Mouse (Mus musculus): Measurements from ENCODE around the gene Renbp. TPM values are rescaled to one million over a fixed set of nuclear protein-coding genes. Genes with fewer than 3 reads are reported as not detected.

Renbp gene
- polyA plus RNA-seq (2014; fragmentation: Nextera tagmentation; extraction: Ambion mirVana) = 20.3 and 24.3 TPM in 2 replicates

DNA sequence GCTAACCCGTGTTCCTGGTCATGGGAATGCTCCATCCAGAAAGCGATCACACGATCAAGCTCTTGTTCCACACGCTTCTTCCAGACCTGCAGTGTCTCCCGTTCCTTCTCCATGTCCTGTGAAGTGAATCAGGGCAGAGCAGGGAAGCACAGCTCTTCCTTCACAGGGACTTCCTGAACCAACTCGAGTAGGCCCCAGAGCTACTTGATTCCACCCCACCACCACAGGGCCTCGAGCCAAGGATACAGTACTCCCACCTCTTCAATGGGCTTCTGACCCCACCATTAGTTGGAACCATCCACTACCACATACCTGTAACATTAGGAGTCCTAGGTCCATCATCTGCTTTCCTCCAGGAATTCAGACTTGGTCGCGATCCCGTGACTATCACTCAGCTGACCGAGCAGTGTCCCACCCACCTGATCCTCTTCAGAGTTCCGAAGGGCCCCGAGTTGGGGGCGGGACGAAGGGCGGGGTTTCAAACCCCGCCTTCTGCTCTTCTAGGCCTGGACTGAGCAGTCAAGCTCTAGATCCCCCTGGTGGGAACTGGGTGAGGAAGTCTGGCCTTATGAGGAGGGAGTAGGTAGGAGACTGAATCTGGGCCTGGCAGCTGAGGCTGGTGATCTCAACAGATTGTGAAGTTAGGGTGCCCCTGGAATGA lies at the start of gene Renbp:
Gene Renbp (minus strand): TSS at position 449 of the 661 bp plus-strand sequence.
- H3K9ac ChIP-seq (replicated peaks; ENCODE audit: low read length) = no peak within 1 kb of the TSS
- no peak within 1 kb of the TSS for H3K4me2 ChIP-seq (ENCODE audit: low read depth, low read length)
- H3K27ac ChIP-seq (replicated peaks; ENCODE audit: low read depth, low read length) = no peak within 1 kb of the TSS
- ATAC-seq (replicated peaks; ENCODE audit: insufficient number of reproducible peaks, low FRiP score, low TSS enrichment, low read depth) (peak; percentile 78), DNase-seq (ENCODE audit: low spot score) (peak; percentile 66)
- WGBS = 34% methylated on average over 17 of the region's 17 CpGs
- H3K9me3 ChIP-seq (replicated peaks; ENCODE audit: control insufficient read depth, low read length) = no peaks in the 10 kb centered on the region
- no peaks in the 10 kb centered on the region for H3K27me3 ChIP-seq (ENCODE audit: control insufficient read depth, insufficient read depth, low read length)
- no peak within 1 kb of the TSS for H3K4me3 ChIP-seq (ENCODE audit: low read depth, low read length)
- no peaks in the 10 kb centered on the region for H3K36me3 ChIP-seq (replicated peaks; ENCODE audit: control insufficient read depth, insufficient read depth, low read depth, low read length)
- H3K4me1 ChIP-seq (ENCODE audit: control insufficient read depth, insufficient read depth, low read length) = no peaks in the 10 kb centered on the region

DNA sequence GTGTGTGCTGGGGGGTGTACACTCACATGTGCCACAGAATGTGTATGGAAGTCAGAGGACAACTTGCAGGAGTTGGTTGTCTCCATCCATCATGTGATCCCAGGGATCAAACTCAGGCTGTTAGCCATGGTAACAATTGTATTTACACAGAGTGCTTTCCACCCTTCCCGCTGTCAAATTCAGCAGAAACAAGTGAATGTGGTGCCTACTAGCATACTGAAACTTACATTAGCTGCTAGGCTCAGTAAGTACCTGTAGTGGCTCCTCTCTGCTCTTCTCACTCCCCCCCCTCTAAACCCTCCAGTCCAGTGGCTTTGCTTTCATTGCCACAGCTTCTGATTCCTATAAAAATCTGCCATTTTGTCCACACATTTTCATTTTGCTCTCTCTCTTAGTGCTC lies 47.1 kb upstream of the Renbp start:
- ATAC-seq (replicated peaks; ENCODE audit: insufficient number of reproducible peaks, low FRiP score, low TSS enrichment, low read depth) (no peak), DNase-seq (ENCODE audit: low spot score) (no peak)
- Histone ChIP-seq H3K9ac (replicated peaks; ENCODE audit: low read length) (no peak overlapping the region), H3K4me2 (ENCODE audit: low read depth, low read length) (no peak overlapping the region), H3K4me1 (ENCODE audit: control insufficient read depth, insufficient read depth, low read length) (no peaks in the 10 kb centered on the region), H3K9me3 (replicated peaks; ENCODE audit: control insufficient read depth, low read length) (no peaks in the 10 kb centered on the region), H3K27me3 (ENCODE audit: control insufficient read depth, insufficient read depth, low read length) (no peaks in the 10 kb centered on the region), H3K4me3 (ENCODE audit: low read depth, low read length) (no peak overlapping the region), H3K36me3 (replicated peaks; ENCODE audit: control insufficient read depth, insufficient read depth, low read depth, low read length) (no peaks in the 10 kb centered on the region), H3K27ac (replicated peaks; ENCODE audit: low read depth, low read length) (no peak overlapping the region)
- 94% methylated on average over 1 of the region's 1 CpGs for WGBS

DNA sequence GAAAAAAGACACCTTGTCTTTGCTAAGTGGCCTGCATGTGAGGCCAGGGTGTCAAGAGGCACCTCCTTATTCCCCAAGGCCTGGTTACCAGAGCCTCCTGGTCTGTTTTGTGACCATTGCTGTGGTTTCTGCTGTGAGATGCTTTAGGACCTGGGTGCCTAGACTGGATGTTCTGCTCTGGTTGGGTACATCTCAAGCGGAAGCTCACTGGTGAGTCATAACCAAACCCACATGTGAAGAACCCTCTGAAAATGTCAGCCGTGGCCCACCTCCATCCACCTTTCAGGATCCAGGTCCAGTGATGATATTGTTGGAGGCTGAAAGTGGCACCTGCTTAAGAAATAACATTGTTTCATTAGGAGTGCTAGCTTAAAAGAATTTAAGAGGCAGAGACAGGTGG lies 45.6 kb upstream of the Renbp start:
- no peak overlapping the region for H3K4me2 ChIP-seq (ENCODE audit: low read depth, low read length)
- no peak for ATAC-seq (replicated peaks; ENCODE audit: insufficient number of reproducible peaks, low FRiP score, low TSS enrichment, low read depth)
- WGBS = 86% methylated on average over 2 of the region's 2 CpGs

DNA sequence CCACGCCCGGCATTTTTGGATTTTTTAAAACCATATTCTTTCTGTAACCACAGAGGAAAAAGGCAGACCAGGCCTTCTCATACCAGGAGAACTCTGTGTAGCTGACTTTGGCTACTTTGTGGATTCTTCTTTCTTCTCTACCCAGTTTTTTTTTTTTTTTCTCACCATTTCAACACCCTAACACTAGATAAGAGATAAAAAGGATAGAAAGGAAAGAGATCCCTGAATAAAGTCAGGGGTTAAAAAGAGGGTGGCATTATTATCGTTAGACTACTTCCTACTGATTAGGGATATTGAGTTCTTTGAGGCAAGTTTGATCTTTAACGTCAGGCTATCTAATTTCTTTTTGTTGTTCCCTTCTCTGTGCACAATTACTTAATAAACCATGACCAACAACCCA lies 42.1 kb upstream of the Renbp start:
- H3K27me3 ChIP-seq (ENCODE audit: control insufficient read depth, insufficient read depth, low read length) = no peaks in the 10 kb centered on the region
- H3K9ac ChIP-seq (replicated peaks; ENCODE audit: low read length) = no peak overlapping the region
- no peak overlapping the region for H3K4me2 ChIP-seq (ENCODE audit: low read depth, low read length)
- H3K4me3 ChIP-seq (ENCODE audit: low read depth, low read length) = no peak overlapping the region
- 80% methylated on average over 4 of the region's 4 CpGs for whole genome bisulfite sequencing
- H3K4me1 ChIP-seq (ENCODE audit: control insufficient read depth, insufficient read depth, low read length) = no peaks in the 10 kb centered on the region
- H3K36me3 ChIP-seq (replicated peaks; ENCODE audit: control insufficient read depth, insufficient read depth, low read depth, low read length) = no peaks in the 10 kb centered on the region
- no peak overlapping the region for H3K27ac ChIP-seq (replicated peaks; ENCODE audit: low read depth, low read length)
- ATAC-seq (replicated peaks; ENCODE audit: insufficient number of reproducible peaks, low FRiP score, low TSS enrichment, low read depth) (no peak), DNase-seq (ENCODE audit: low spot score) (no peak)
- no peaks in the 10 kb centered on the region for H3K9me3 ChIP-seq (replicated peaks; ENCODE audit: control insufficient read depth, low read length)

More for the DNA sequence above, 45.6 kb upstream of the Renbp start:
- Histone ChIP-seq H3K9me3 (replicated peaks; ENCODE audit: control insufficient read depth, low read length) (no peaks in the 10 kb centered on the region), H3K4me1 (ENCODE audit: control insufficient read depth, insufficient read depth, low read length) (no peaks in the 10 kb centered on the region), H3K27ac (replicated peaks; ENCODE audit: low read depth, low read length) (no peak overlapping the region), H3K36me3 (replicated peaks; ENCODE audit: control insufficient read depth, insufficient read depth, low read depth, low read length) (no peaks in the 10 kb centered on the region), H3K9ac (replicated peaks; ENCODE audit: low read length) (no peak overlapping the region), H3K27me3 (ENCODE audit: control insufficient read depth, insufficient read depth, low read length) (no peaks in the 10 kb centered on the region), H3K4me3 (ENCODE audit: low read depth, low read length) (no peak overlapping the region)
- no peak for DNase-seq (ENCODE audit: low spot score)

DNA sequence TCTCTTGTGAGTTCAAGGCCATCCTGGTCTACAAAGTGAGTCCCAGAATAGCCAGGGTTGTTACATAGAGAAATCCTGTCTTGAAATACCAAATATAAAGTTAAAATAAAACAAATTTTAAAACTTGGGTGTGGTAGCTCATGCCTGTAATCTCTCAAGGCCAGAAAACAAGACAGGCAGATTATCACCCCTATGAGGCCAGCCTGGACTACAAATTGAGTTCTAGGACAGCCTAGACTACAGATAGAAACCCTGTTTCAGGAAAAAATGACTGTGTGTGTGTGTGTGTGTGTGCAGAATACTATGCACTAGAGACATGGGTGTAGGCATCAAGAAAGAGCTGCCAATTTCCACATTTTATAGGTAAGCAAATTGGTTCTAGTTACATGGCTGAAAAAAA lies 40.1 kb upstream of the Renbp start:
- H3K9me3 ChIP-seq (replicated peaks; ENCODE audit: control insufficient read depth, low read length) = no peaks in the 10 kb centered on the region
- H3K4me1 ChIP-seq (ENCODE audit: control insufficient read depth, insufficient read depth, low read length) = no peaks in the 10 kb centered on the region
- H3K9ac ChIP-seq (replicated peaks; ENCODE audit: low read length) = no peak overlapping the region
- no peak overlapping the region for H3K4me2 ChIP-seq (ENCODE audit: low read depth, low read length)
- DNase-seq (ENCODE audit: low spot score) (no peak), ATAC-seq (replicated peaks; ENCODE audit: insufficient number of reproducible peaks, low FRiP score, low TSS enrichment, low read depth) (no peak)
- H3K27ac ChIP-seq (replicated peaks; ENCODE audit: low read depth, low read length) = no peak overlapping the region
- H3K4me3 ChIP-seq (ENCODE audit: low read depth, low read length) = no peak overlapping the region
- no peaks in the 10 kb centered on the region for H3K27me3 ChIP-seq (ENCODE audit: control insufficient read depth, insufficient read depth, low read length)
- H3K36me3 ChIP-seq (replicated peaks; ENCODE audit: control insufficient read depth, insufficient read depth, low read depth, low read length) = no peaks in the 10 kb centered on the region

DNA sequence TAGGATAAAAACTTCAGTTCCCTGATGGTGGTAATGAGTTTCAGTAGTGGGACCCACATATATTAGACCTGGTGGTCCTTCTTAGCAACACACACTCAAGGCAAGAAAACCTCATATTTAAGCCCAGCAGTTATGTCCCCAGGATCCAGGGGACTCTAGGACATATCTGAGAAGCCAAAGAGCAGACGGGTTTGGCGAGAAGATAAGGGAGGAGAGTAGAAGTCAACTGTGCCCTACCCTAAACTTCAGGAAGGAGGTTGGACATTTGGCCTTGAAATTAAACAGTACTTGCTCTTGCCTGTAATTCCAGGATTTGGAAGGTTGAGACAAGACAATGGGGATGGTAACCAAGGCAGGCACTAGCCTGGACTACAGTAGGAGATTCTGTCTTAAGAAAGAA lies 39.1 kb upstream of the Renbp start:
- Histone ChIP-seq H3K4me1 (ENCODE audit: control insufficient read depth, insufficient read depth, low read length) (no peaks in the 10 kb centered on the region), H3K9ac (replicated peaks; ENCODE audit: low read length) (no peak overlapping the region), H3K4me2 (ENCODE audit: low read depth, low read length) (no peak overlapping the region), H3K36me3 (replicated peaks; ENCODE audit: control insufficient read depth, insufficient read depth, low read depth, low read length) (no peaks in the 10 kb centered on the region), H3K4me3 (ENCODE audit: low read depth, low read length) (no peak overlapping the region), H3K9me3 (replicated peaks; ENCODE audit: control insufficient read depth, low read length) (no peaks in the 10 kb centered on the region), H3K27me3 (ENCODE audit: control insufficient read depth, insufficient read depth, low read length) (no peaks in the 10 kb centered on the region), H3K27ac (replicated peaks; ENCODE audit: low read depth, low read length) (no peak overlapping the region)
- ATAC-seq (replicated peaks; ENCODE audit: insufficient number of reproducible peaks, low FRiP score, low TSS enrichment, low read depth) = no peak
- WGBS = 89% methylated on average over 2 of the region's 2 CpGs
- no peak for DNase-seq (ENCODE audit: low spot score)

DNA sequence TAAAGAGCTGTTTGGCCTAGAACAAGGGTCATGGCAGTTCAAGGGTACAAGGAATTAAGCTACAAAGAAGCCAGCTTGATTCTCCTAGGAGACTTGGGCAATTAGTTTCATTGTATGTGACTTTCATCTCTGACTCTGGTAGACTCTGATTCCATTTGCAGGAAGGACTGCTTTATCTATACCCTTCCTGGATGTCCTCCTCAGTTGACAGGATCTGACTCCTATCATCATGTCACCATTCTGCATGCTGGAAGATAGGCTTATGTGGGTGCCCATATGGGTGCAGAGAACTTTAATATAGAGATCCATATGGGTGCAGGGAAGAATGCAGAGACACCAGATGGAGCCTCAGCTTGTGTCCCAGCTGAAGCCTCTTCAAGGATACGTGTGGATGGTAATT lies 38.5 kb upstream of the Renbp start:
- WGBS = 72% methylated on average over 1 of the region's 1 CpGs
- Histone ChIP-seq H3K9me3 (replicated peaks; ENCODE audit: control insufficient read depth, low read length) (no peaks in the 10 kb centered on the region), H3K4me2 (ENCODE audit: low read depth, low read length) (no peak overlapping the region), H3K27me3 (ENCODE audit: control insufficient read depth, insufficient read depth, low read length) (no peaks in the 10 kb centered on the region), H3K36me3 (replicated peaks; ENCODE audit: control insufficient read depth, insufficient read depth, low read depth, low read length) (no peaks in the 10 kb centered on the region), H3K9ac (replicated peaks; ENCODE audit: low read length) (no peak overlapping the region), H3K27ac (replicated peaks; ENCODE audit: low read depth, low read length) (no peak overlapping the region), H3K4me1 (ENCODE audit: control insufficient read depth, insufficient read depth, low read length) (peaks cover 3% of the 10 kb centered on the region; the same call in 1 of the 2 replicates), H3K4me3 (ENCODE audit: low read depth, low read length) (no peak overlapping the region)
- ATAC-seq (replicated peaks; ENCODE audit: insufficient number of reproducible peaks, low FRiP score, low TSS enrichment, low read depth) (no peak), DNase-seq (ENCODE audit: low spot score) (no peak)

DNA sequence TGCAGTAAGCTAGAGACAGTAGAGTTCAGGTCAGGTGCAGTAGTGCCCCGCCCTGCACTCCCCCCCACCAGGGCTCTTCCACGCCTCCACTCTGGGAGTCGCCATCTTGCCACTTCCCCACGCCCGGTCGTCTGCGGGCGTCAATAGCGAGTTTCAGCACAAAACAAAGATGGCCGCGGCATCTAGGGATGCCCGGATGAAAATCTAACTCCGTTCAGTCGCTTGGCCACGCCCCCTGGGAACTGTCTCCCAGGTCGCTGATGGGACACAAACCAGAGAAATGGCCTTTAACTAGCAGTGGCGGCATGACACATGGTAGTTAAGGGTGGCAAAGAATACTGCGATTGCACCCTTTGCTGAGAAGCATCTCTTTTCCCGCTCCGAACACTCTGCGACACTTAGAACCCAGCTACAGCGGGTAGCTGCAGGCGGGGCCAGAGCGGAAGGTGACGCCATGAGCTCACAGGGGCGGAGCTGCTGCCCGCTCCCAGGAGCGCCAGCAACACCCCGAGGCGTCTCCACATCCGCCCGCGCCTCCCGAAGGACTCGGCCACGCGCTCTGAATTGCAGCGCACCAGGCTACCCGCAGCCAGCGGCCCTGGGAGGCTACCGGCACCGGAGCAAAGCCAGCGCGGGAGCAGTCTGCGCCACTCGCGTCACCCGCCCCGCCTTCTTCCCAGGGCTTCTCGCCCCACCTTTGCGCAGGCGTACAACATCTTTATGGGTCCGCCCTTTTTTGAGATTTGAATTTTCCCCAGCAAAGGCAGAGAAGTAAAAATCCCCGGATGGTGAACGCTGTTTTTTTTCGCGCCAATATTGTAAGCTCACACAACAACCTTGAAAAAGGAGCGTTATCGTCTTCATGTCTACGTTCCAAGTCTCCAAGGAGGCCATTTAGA lies 36.8 kb upstream of the Renbp start:
- ATAC-seq (replicated peaks; ENCODE audit: insufficient number of reproducible peaks, low FRiP score, low TSS enrichment, low read depth) (peak; percentile 80), DNase-seq (ENCODE audit: low spot score) (peak; percentile 89)
- peak overlapping the region; percentile 96 for H3K27ac ChIP-seq (replicated peaks; ENCODE audit: low read depth, low read length)
- peaks cover 3% of the 10 kb centered on the region; the same call in 1 of the 2 replicates for H3K4me1 ChIP-seq (ENCODE audit: control insufficient read depth, insufficient read depth, low read length)
- peak overlapping the region; percentile 76 for H3K9ac ChIP-seq (replicated peaks; ENCODE audit: low read length)
- 14% methylated on average over 54 of the region's 60 CpGs for WGBS
- no peaks in the 10 kb centered on the region for H3K9me3 ChIP-seq (replicated peaks; ENCODE audit: control insufficient read depth, low read length)
- no peaks in the 10 kb centered on the region for H3K27me3 ChIP-seq (ENCODE audit: control insufficient read depth, insufficient read depth, low read length)
- H3K4me3 ChIP-seq (ENCODE audit: low read depth, low read length) = peak overlapping the region; percentile 67
- peak overlapping the region; percentile 36 for H3K4me2 ChIP-seq (ENCODE audit: low read depth, low read length)
- no peaks in the 10 kb centered on the region for H3K36me3 ChIP-seq (replicated peaks; ENCODE audit: control insufficient read depth, insufficient read depth, low read depth, low read length)

All from embryonic facial prominence, embryonic 11.5 days (tissue).